Mouse (Mus musculus) T-helper 1 cell (primary cell): Measurements from ENCODE around the gene Sirpa.

Source experiments
- in situ Hi-C: fragments of 300-600 bp; cut with MboI, MseI; formaldehyde crosslinking; loops from one replicate; pipeline ENCODE4 v1.15.1; 2025; ENCODE audit warnings: high pct_unique_total_duplicates

Gene Sirpa

GRCm38 (mm10) chr2:129632324-129632723 is 39.7 kb downstream of the Sirpa start:
- in situ Hi-C loops, result no loop called here

- in situ Hi-C loops, result no loop called here
Measured at GRCm38 (mm10) chr2:129633077-129633732, 40.6 kb downstream of the Sirpa start.

GRCm38 (mm10) chr2:129633982-129634381 is 41.3 kb downstream of the Sirpa start:
- in situ Hi-C loops, result no loop called here

- in situ Hi-C loops, result no loop called here
Measured at GRCm38 (mm10) chr2:129652616-129653015, 60.0 kb downstream of the Sirpa start.

- in situ Hi-C loops, result no loop called here
Measured at GRCm38 (mm10) chr2:129653632-129654031, 61.0 kb downstream of the Sirpa start.

- in situ Hi-C loops, result no loop called here
Measured at GRCm38 (mm10) chr2:129654233-129654950, 61.8 kb downstream of the Sirpa start.

GRCm38 (mm10) chr2:129655033-129655432 is 62.4 kb downstream of the Sirpa start:
- in situ Hi-C loops, result no loop called here

GRCm38 (mm10) chr2:129658796-129659195 is 66.2 kb downstream of the Sirpa start:
- in situ Hi-C loops, result no loop called here

- in situ Hi-C loops, result no loop called here
Measured at GRCm38 (mm10) chr2:129660020-129660419, 67.4 kb downstream of the Sirpa start.

- in situ Hi-C loops, result no loop called here
Measured at GRCm38 (mm10) chr2:129662484-129662883, 69.8 kb downstream of the Sirpa start.

- in situ Hi-C loops, result loop anchor here (5.0 kb wide), 1 partner anchor 200 kb away; no protein-coding TSS in a partner anchor
Measured at GRCm38 (mm10) chr2:129671911-129672310, 79.3 kb downstream of the Sirpa start.

- in situ Hi-C loops, result loop anchor here (5.0 kb wide), 1 partner anchor 197 kb away; no protein-coding TSS in a partner anchor
Measured at GRCm38 (mm10) chr2:129674935-129675634, 82.5 kb downstream of the Sirpa start.

GRCm38 (mm10) chr2:129677664-129678063 is 85.0 kb downstream of the Sirpa start:
- in situ Hi-C loops, result no loop called here

- in situ Hi-C loops, result no loop called here
Measured at GRCm38 (mm10) chr2:129679066-129679465, 86.4 kb downstream of the Sirpa start.

GRCm38 (mm10) chr2:129680236-129680635 is 87.6 kb downstream of the Sirpa start:
- in situ Hi-C loops, result no loop called here
